Mouse (Mus musculus) thymus, adult 2 months (tissue): ENCODE data around the gene Disc1.

Experiments
- CTCF ChIP-seq: fragments of 200-500 bp; IDR thresholded peaks from 2 replicates; pipeline ENCODE4 v1.5.1; 2012; ENCODE audit warnings: mild to moderate bottlenecking, control low read depth, low read length, moderate library complexity, borderline replicate concordance; ENCODE audit not compliant: control insufficient read depth, poor library complexity, insufficient read depth; ENCODE audit errors: extremely low read depth
- POLR2A ChIP-seq: fragments of 200-500 bp; IDR thresholded peaks from 2 replicates; pipeline ENCODE4 v1.6.1; 2012; ENCODE audit warnings: mild to moderate bottlenecking, low read length, control low read depth, moderate library complexity; ENCODE audit not compliant: control insufficient read depth, poor library complexity, insufficient read depth; ENCODE audit errors: extremely low read depth

DNA sequence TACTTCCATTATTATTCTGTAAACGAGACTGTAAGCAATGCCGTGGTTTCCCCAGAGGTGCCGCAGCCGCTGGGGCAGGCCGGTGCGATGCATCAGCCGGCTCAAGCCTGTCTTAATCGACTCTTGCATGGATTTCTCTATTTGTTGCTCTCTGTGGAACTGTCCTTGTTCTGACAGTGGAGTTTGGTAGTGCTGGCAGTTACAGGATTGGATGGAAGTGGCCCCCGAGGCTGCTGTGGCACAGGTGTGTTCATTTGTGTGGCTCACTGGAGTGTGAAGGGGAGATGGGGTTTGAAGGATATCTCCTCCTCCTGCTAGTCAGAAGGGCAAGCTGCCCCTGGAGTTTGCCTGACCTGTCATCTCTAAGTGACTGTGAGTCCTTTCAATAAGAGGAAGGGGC, 171.3 kb downstream of the Disc1 start:
- TF ChIP-seq POLR2A (no peak), CTCF (no peak)
